Mouse (Mus musculus): ENCODE data around the gene Gfod1.

The Gfod1 gene

DNA sequence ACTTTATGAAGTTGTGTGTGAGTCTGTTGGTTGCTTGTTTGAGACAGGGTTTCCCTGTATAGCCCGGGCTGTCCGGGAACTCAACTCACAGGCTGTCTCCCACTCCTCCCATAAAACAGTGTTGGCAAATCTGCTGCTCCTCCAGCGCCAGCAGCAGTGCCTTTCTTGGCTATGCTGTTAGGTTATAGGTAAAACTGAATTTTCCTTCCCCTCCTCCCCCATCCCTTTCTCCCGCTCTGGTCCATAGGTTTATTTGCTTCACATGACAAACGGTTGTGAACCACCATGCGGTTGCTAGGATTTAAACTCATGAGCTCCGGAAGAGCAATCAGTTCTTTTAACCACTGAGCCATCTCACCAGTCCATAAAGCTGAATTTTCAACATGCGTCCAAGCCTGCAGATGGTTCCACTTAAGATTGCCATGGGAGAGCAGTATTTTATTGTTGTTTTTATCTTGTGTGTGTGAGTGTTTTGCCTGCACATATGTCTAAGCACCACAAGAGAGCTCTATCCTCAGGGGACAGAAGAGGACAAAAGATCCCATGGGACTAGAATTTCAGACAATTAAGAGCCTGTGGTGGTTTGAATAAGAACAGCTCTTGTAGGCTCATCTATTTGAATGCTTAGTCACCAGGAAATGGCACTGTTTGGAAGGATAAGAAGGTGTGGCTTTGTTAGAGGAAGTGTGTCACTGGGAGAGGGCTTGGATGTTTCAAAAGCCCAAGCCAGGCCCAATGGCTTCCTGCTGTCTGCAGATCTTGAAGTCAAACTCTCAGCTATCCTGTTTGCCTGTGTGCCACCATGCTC is 120.5 kb downstream of the Gfod1 start:
- peak overlapping the region; percentile 74 for H3K4me3 ChIP-seq (replicated peaks; ENCODE audit: low read length)
- peaks cover 14% of the 10 kb centered on the region for H3K36me3 ChIP-seq (ENCODE audit: insufficient read depth, low read length)
- peak; percentile 71; the same call in 1 of the 2 replicates for TF ChIP-seq NANOG (IDR thresholded peaks at IDR 0.05; ENCODE audit: borderline replicate concordance, low read length)
- TF ChIP-seq CTCF (conservative IDR thresholded peaks at IDR 0.05; ENCODE audit: low read length) = no peak
- no peak for TF ChIP-seq POU5F1 (IDR thresholded peaks at IDR 0.05; ENCODE audit: borderline replicate concordance, low read length)
- no peaks in the 10 kb centered on the region for H3K9me3 ChIP-seq (ENCODE audit: low read length)
- H3K27me3 ChIP-seq (ENCODE audit: insufficient read depth, low read length) = no peaks in the 10 kb centered on the region; the same call in 1 of the 2 replicates
- H3K4me1 ChIP-seq (replicated peaks; ENCODE audit: low read depth, low read length) = peaks cover 82% of the 10 kb centered on the region

DNA sequence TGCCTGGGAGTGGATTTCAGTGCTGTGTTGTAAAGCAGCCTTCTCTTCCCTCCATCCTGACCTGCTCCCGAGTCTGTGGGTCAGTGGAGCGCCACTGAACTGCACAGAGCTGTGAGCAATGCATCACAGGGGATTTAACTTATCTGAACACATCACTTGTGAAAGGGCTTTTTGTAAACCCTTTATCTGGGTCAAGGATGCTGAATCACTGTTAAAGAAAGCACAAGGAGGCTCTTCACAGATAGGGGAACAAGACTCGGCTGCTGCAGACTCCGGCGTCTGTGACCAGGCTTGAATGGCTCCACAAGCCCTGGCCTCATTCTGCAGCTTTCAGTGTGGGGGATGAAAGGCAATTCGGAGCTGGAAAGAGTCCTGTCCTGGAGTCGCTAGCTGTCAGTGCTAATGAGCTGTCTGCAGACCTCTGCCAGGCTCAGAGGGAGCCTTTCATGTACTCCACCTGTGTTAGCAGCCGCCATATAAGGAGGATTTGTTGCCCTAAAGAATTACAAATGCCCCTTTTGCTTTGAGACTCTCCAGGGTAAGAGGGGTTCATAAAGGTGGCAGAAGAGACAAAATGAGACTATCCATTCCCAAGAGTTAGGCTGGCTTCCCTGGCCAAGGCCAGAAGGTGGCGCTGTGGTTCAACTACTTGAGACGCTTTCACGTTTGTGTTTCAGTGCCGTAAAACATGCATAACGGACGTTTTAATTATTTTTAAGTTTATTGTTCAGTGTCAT is 121.3 kb downstream of the Gfod1 start:
- no peaks in the 10 kb centered on the region; the same call in 1 of the 2 replicates for H3K27me3 ChIP-seq (ENCODE audit: insufficient read depth, low read length)
- TF ChIP-seq CTCF (conservative IDR thresholded peaks at IDR 0.05; ENCODE audit: low read length) (peak; percentile 89), NANOG (IDR thresholded peaks at IDR 0.05; ENCODE audit: borderline replicate concordance, low read length) (no peak), POU5F1 (IDR thresholded peaks at IDR 0.05; ENCODE audit: borderline replicate concordance, low read length) (no peak)
- peaks cover 73% of the 10 kb centered on the region for H3K4me1 ChIP-seq (replicated peaks; ENCODE audit: low read depth, low read length)
- H3K36me3 ChIP-seq (ENCODE audit: insufficient read depth, low read length) = peaks cover 14% of the 10 kb centered on the region
- H3K4me3 ChIP-seq (replicated peaks; ENCODE audit: low read length) = peak overlapping the region; percentile 74
- no peaks in the 10 kb centered on the region for H3K9me3 ChIP-seq (ENCODE audit: low read length)

- H3K9me3 ChIP-seq (ENCODE audit: low read length) = 0 out of 2 replicates have a peak, but pooled peaks cover 4% of the 10 kb centered on the region
- no peak for TF ChIP-seq POU5F1 (IDR thresholded peaks at IDR 0.05; ENCODE audit: borderline replicate concordance, low read length)
- TF ChIP-seq NANOG (IDR thresholded peaks at IDR 0.05; ENCODE audit: borderline replicate concordance, low read length) = no peak
- TF ChIP-seq CTCF (conservative IDR thresholded peaks at IDR 0.05; ENCODE audit: low read length) = no peak
These were observed 122.9 kb downstream of the Gfod1 start for GRCm38 (mm10) chr13:43181104-43181503.

GRCm38 (mm10) chr13:43177317-43177716 is 126.7 kb downstream of the Gfod1 start:
- no peaks in the 10 kb centered on the region; the same call in 1 of the 2 replicates for H3K27me3 ChIP-seq (ENCODE audit: insufficient read depth, low read length)
- H3K36me3 ChIP-seq (ENCODE audit: insufficient read depth, low read length) = no peaks in the 10 kb centered on the region
- no peak for TF ChIP-seq POU5F1 (IDR thresholded peaks at IDR 0.05; ENCODE audit: borderline replicate concordance, low read length)
- no peak for TF ChIP-seq NANOG (IDR thresholded peaks at IDR 0.05; ENCODE audit: borderline replicate concordance, low read length)
- no peak for TF ChIP-seq CTCF (conservative IDR thresholded peaks at IDR 0.05; ENCODE audit: low read length)
- 0 out of 2 replicates have a peak, but pooled peaks cover 4% of the 10 kb centered on the region for H3K9me3 ChIP-seq (ENCODE audit: low read length)
- H3K4me1 ChIP-seq (replicated peaks; ENCODE audit: low read depth, low read length) = peaks cover 39% of the 10 kb centered on the region
- H3K4me3 ChIP-seq (replicated peaks; ENCODE audit: low read length) = no peak overlapping the region

More at GRCm38 (mm10) chr13:43181104-43181503, 122.9 kb downstream of the Gfod1 start:
- peaks cover 58% of the 10 kb centered on the region for H3K4me1 ChIP-seq (replicated peaks; ENCODE audit: low read depth, low read length)
- peak overlapping the region; percentile 74 for H3K4me3 ChIP-seq (replicated peaks; ENCODE audit: low read length)
- no peaks in the 10 kb centered on the region; the same call in 1 of the 2 replicates for H3K27me3 ChIP-seq (ENCODE audit: insufficient read depth, low read length)
- H3K36me3 ChIP-seq (ENCODE audit: insufficient read depth, low read length) = peaks cover under 1% of the 10 kb centered on the region

DNA sequence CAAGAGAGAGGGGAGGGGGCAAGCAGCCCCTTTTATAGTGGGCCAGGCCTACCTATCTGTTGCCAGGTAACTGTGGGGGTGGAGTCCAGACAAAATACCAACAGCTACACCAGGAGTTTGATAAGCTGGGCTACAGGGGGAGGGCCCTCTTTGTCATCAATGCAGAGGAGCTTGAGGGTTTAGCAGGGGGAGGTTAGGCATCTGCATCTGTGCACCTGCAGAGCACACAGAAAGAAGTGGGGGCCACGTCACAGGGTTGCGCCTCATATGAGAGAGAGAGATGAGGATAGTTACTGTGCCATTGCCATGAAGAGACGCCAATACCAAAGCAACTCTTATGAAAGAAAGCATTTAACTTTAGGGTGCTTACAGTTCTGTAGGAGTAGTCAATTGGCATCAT is 127.3 kb downstream of the Gfod1 start:
- H3K9me3 ChIP-seq (ENCODE audit: low read length) = 0 out of 2 replicates have a peak, but pooled peaks cover 4% of the 10 kb centered on the region
- no peaks in the 10 kb centered on the region for H3K36me3 ChIP-seq (ENCODE audit: insufficient read depth, low read length)
- no peak overlapping the region for H3K4me3 ChIP-seq (replicated peaks; ENCODE audit: low read length)
- no peak for TF ChIP-seq NANOG (IDR thresholded peaks at IDR 0.05; ENCODE audit: borderline replicate concordance, low read length)
- no peak for TF ChIP-seq POU5F1 (IDR thresholded peaks at IDR 0.05; ENCODE audit: borderline replicate concordance, low read length)
- no peak for TF ChIP-seq CTCF (conservative IDR thresholded peaks at IDR 0.05; ENCODE audit: low read length)
- H3K4me1 ChIP-seq (replicated peaks; ENCODE audit: low read depth, low read length) = peaks cover 39% of the 10 kb centered on the region
- no peaks in the 10 kb centered on the region; the same call in 1 of the 2 replicates for H3K27me3 ChIP-seq (ENCODE audit: insufficient read depth, low read length)

- no peak overlapping the region for H3K4me3 ChIP-seq (replicated peaks; ENCODE audit: low read length)
- 0 out of 2 replicates have a peak, but pooled peaks cover 4% of the 10 kb centered on the region for H3K9me3 ChIP-seq (ENCODE audit: low read length)
- H3K36me3 ChIP-seq (ENCODE audit: insufficient read depth, low read length) = no peaks in the 10 kb centered on the region
- H3K4me1 ChIP-seq (replicated peaks; ENCODE audit: low read depth, low read length) = peaks cover 19% of the 10 kb centered on the region
- H3K27me3 ChIP-seq (ENCODE audit: insufficient read depth, low read length) = no peaks in the 10 kb centered on the region
- TF ChIP-seq POU5F1 (IDR thresholded peaks at IDR 0.05; ENCODE audit: borderline replicate concordance, low read length) = no peak
- TF ChIP-seq NANOG (IDR thresholded peaks at IDR 0.05; ENCODE audit: borderline replicate concordance, low read length) = no peak
- TF ChIP-seq CTCF (conservative IDR thresholded peaks at IDR 0.05; ENCODE audit: low read length) = peak; percentile 80
These were observed 130.7 kb downstream of the Gfod1 start for GRCm38 (mm10) chr13:43173262-43173661.

DNA sequence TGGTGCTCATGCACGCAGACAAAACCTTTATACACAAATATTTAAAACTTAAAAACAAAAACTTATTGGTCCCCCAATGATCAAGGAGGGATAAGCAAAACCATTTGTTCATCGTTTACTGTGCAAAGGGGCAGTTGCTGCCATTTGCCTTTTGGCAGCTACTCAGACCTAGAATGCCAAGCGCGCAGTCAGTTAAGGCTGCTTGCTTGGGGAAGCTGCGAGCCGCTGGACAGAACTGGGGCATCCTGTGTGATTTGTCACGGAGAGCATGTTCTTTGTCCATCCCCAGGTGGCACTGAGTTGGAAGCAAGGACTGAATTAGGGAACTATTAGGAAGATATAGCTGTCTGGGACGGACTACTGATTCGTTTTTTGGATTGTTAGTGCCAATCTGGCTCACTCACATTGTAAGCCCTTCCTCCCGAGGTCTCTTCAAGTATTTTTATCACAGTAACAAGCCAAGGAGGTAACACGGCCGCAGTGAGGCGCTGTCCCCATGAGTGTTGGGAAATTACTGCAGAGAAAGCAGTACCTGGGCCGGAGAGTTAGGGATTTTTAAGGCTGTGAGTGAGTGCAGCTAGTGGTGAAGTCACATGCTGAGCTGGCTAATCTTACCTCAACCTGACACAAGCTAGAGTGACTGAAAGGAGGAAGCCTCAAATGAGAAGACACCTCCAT is 131.8 kb downstream of the Gfod1 start:
- Histone ChIP-seq H3K4me1 (replicated peaks; ENCODE audit: low read depth, low read length) (peaks cover 19% of the 10 kb centered on the region), H3K4me3 (replicated peaks; ENCODE audit: low read length) (peak overlapping the region; percentile 91), H3K36me3 (ENCODE audit: insufficient read depth, low read length) (no peaks in the 10 kb centered on the region), H3K27me3 (ENCODE audit: insufficient read depth, low read length) (no peaks in the 10 kb centered on the region), H3K9me3 (ENCODE audit: low read length) (0 out of 2 replicates have a peak, but pooled peaks cover 4% of the 10 kb centered on the region)
- TF ChIP-seq NANOG (IDR thresholded peaks at IDR 0.05; ENCODE audit: borderline replicate concordance, low read length) (no peak), CTCF (conservative IDR thresholded peaks at IDR 0.05; ENCODE audit: low read length) (peak; percentile 18; the same call in 1 of the 2 replicates)
